Mouse (Mus musculus): ENCODE results near the gene Pde4b. TPM values are rescaled to one million over a fixed set of nuclear protein-coding genes. Genes with fewer than 3 reads are reported as not detected.

Gene Pde4b
- polyA plus RNA-seq, 1 experiment: 7.5 TPM

GRCm38 (mm10) chr4:102254466-102255294 is 167.3 kb downstream of the Pde4b start:
- TF ChIP-seq POLR2A (IDR thresholded peaks at IDR 0.05; ENCODE audit: control insufficient read depth, low read depth, low read length) (no peak), CTCF (IDR thresholded peaks at IDR 0.05; ENCODE audit: control insufficient read depth, insufficient read depth, insufficient replicate concordance, low read depth, low read length) (no peak)
- Histone ChIP-seq H3K36me3 (ENCODE audit: control insufficient read depth, insufficient read depth, low read length) (no peaks in the 10 kb centered on the region), H3K27me3 (ENCODE audit: control insufficient read depth, insufficient read depth, low read length) (no peaks in the 10 kb centered on the region), H3K27ac (ENCODE audit: control insufficient read depth, insufficient read depth, low read depth, low read length) (no peak overlapping the region), H3K4me3 (ENCODE audit: control insufficient read depth, low read depth, low read length) (no peak overlapping the region), H3K4me1 (ENCODE audit: control insufficient read depth, insufficient read depth, low read length) (no peaks in the 10 kb centered on the region)

- H3K4me1 ChIP-seq (ENCODE audit: control insufficient read depth, insufficient read depth, low read length): no peaks in the 10 kb centered on the region
- no peak overlapping the region for H3K27ac ChIP-seq (ENCODE audit: control insufficient read depth, insufficient read depth, low read depth, low read length)
- H3K4me3 ChIP-seq (ENCODE audit: control insufficient read depth, low read depth, low read length): no peak overlapping the region
- no peaks in the 10 kb centered on the region for H3K27me3 ChIP-seq (ENCODE audit: control insufficient read depth, insufficient read depth, low read length)
- TF ChIP-seq CTCF (IDR thresholded peaks at IDR 0.05; ENCODE audit: control insufficient read depth, insufficient read depth, insufficient replicate concordance, low read depth, low read length) (no peak), POLR2A (IDR thresholded peaks at IDR 0.05; ENCODE audit: control insufficient read depth, low read depth, low read length) (no peak)
- no peaks in the 10 kb centered on the region for H3K36me3 ChIP-seq (ENCODE audit: control insufficient read depth, insufficient read depth, low read length)
Observed at GRCm38 (mm10) chr4:102255295-102255670, 167.9 kb downstream of the Pde4b start.

GRCm38 (mm10) chr4:102256170-102256960 is 169.0 kb downstream of the Pde4b start:
- TF ChIP-seq POLR2A (IDR thresholded peaks at IDR 0.05; ENCODE audit: control insufficient read depth, low read depth, low read length): no peak
- TF ChIP-seq CTCF (IDR thresholded peaks at IDR 0.05; ENCODE audit: control insufficient read depth, insufficient read depth, insufficient replicate concordance, low read depth, low read length): no peak
- Histone ChIP-seq H3K36me3 (ENCODE audit: control insufficient read depth, insufficient read depth, low read length) (no peaks in the 10 kb centered on the region), H3K4me3 (ENCODE audit: control insufficient read depth, low read depth, low read length) (no peak overlapping the region), H3K27me3 (ENCODE audit: control insufficient read depth, insufficient read depth, low read length) (no peaks in the 10 kb centered on the region), H3K4me1 (ENCODE audit: control insufficient read depth, insufficient read depth, low read length) (no peaks in the 10 kb centered on the region), H3K27ac (ENCODE audit: control insufficient read depth, insufficient read depth, low read depth, low read length) (no peak overlapping the region)

- no peaks in the 10 kb centered on the region for H3K36me3 ChIP-seq (ENCODE audit: control insufficient read depth, insufficient read depth, low read length)
- peak overlapping the region; percentile 21; the same call in 1 of the 2 replicates for H3K4me3 ChIP-seq (ENCODE audit: control insufficient read depth, low read depth, low read length)
- TF ChIP-seq CTCF (IDR thresholded peaks at IDR 0.05; ENCODE audit: control insufficient read depth, insufficient read depth, insufficient replicate concordance, low read depth, low read length) (no peak), POLR2A (IDR thresholded peaks at IDR 0.05; ENCODE audit: control insufficient read depth, low read depth, low read length) (no peak)
- H3K27me3 ChIP-seq (ENCODE audit: control insufficient read depth, insufficient read depth, low read length): no peaks in the 10 kb centered on the region
- no peaks in the 10 kb centered on the region for H3K4me1 ChIP-seq (ENCODE audit: control insufficient read depth, insufficient read depth, low read length)
- no peak overlapping the region for H3K27ac ChIP-seq (ENCODE audit: control insufficient read depth, insufficient read depth, low read depth, low read length)
Observed at GRCm38 (mm10) chr4:102260216-102260615, 172.9 kb downstream of the Pde4b start.

GRCm38 (mm10) chr4:102272313-102272712 is 185.0 kb downstream of the Pde4b start:
- Histone ChIP-seq H3K36me3 (ENCODE audit: control insufficient read depth, insufficient read depth, low read length) (no peaks in the 10 kb centered on the region), H3K27ac (ENCODE audit: control insufficient read depth, insufficient read depth, low read depth, low read length) (no peak overlapping the region), H3K4me3 (ENCODE audit: control insufficient read depth, low read depth, low read length) (no peak overlapping the region), H3K27me3 (ENCODE audit: control insufficient read depth, insufficient read depth, low read length) (no peaks in the 10 kb centered on the region), H3K4me1 (ENCODE audit: control insufficient read depth, insufficient read depth, low read length) (no peaks in the 10 kb centered on the region)
- TF ChIP-seq POLR2A (IDR thresholded peaks at IDR 0.05; ENCODE audit: control insufficient read depth, low read depth, low read length) (no peak), CTCF (IDR thresholded peaks at IDR 0.05; ENCODE audit: control insufficient read depth, insufficient read depth, insufficient replicate concordance, low read depth, low read length) (no peak)

- no peaks in the 10 kb centered on the region for H3K27me3 ChIP-seq (ENCODE audit: control insufficient read depth, insufficient read depth, low read length)
- H3K4me3 ChIP-seq (ENCODE audit: control insufficient read depth, low read depth, low read length): no peak overlapping the region
- no peak for TF ChIP-seq CTCF (IDR thresholded peaks at IDR 0.05; ENCODE audit: control insufficient read depth, insufficient read depth, insufficient replicate concordance, low read depth, low read length)
- no peak for TF ChIP-seq POLR2A (IDR thresholded peaks at IDR 0.05; ENCODE audit: control insufficient read depth, low read depth, low read length)
- no peaks in the 10 kb centered on the region for H3K4me1 ChIP-seq (ENCODE audit: control insufficient read depth, insufficient read depth, low read length)
- H3K36me3 ChIP-seq (ENCODE audit: control insufficient read depth, insufficient read depth, low read length): no peaks in the 10 kb centered on the region
- H3K27ac ChIP-seq (ENCODE audit: control insufficient read depth, insufficient read depth, low read depth, low read length): no peak overlapping the region
Observed at GRCm38 (mm10) chr4:102272749-102273148, 185.4 kb downstream of the Pde4b start.

GRCm38 (mm10) chr4:102275716-102276115 is 188.4 kb downstream of the Pde4b start:
- H3K27ac ChIP-seq (ENCODE audit: control insufficient read depth, insufficient read depth, low read depth, low read length): no peak overlapping the region
- TF ChIP-seq CTCF (IDR thresholded peaks at IDR 0.05; ENCODE audit: control insufficient read depth, insufficient read depth, insufficient replicate concordance, low read depth, low read length): no peak
- TF ChIP-seq POLR2A (IDR thresholded peaks at IDR 0.05; ENCODE audit: control insufficient read depth, low read depth, low read length): no peak
- H3K36me3 ChIP-seq (ENCODE audit: control insufficient read depth, insufficient read depth, low read length): no peaks in the 10 kb centered on the region
- H3K4me3 ChIP-seq (ENCODE audit: control insufficient read depth, low read depth, low read length): no peak overlapping the region
- no peaks in the 10 kb centered on the region for H3K27me3 ChIP-seq (ENCODE audit: control insufficient read depth, insufficient read depth, low read length)
- no peaks in the 10 kb centered on the region for H3K4me1 ChIP-seq (ENCODE audit: control insufficient read depth, insufficient read depth, low read length)

All from testis, adult 2 months (tissue).